Mouse (Mus musculus) embryonic fibroblast, embryonic 13.5 days (primary cell): ENCODE results near the gene Mcat. TPM values are rescaled to one million over a fixed set of nuclear protein-coding genes. Genes with fewer than 3 reads are reported as not detected.

Source experiments
- H3K27ac ChIP-seq: 2 replicates; pipeline ENCODE4 v1.5.1; 2012; ENCODE audit warnings: low read length, control low read depth, inconsistent platforms; ENCODE audit not compliant: insufficient read depth
- H3K4me1 ChIP-seq: 2 replicates; pipeline ENCODE4 v1.6.1; 2011; ENCODE audit warnings: low read length; ENCODE audit not compliant: control insufficient read depth, insufficient read depth
- H3K4me3 ChIP-seq: 2 replicates; pipeline ENCODE4 v1.5.1; 2011; ENCODE audit warnings: mild to moderate bottlenecking, control low read depth, low read length; ENCODE audit not compliant: insufficient read depth
- CTCF ChIP-seq: IDR thresholded peaks from 2 replicates; pipeline ENCODE4 v1.5.1; 2011; ENCODE audit warnings: mild to moderate bottlenecking, control low read depth, low read length, moderate library complexity, borderline replicate concordance; ENCODE audit not compliant: insufficient read depth
- POLR2A ChIP-seq: IDR thresholded peaks from 2 replicates; pipeline ENCODE4 v1.6.1; 2011; ENCODE audit warnings: low read depth, mild to moderate bottlenecking, control low read depth, low read length, moderate library complexity
- polyA plus RNA-seq: library from polyadenylated mRNA; stranded (reverse); fragments of >200 nt; gene quantifications from 2 replicates; pipeline ENCODE4 v1.2.4, GENCODE M21; 2011; ENCODE audit warnings: low read depth; ENCODE audit not compliant: missing spikeins, insufficient read length

Gene Mcat
- polyA plus RNA-seq, 1 experiment = 18.6 TPM

GRCm38 (mm10) chr15:83594513-83595363, 31.2 kb upstream of the Mcat start, which contains the start of gene Ttll12:
Ttll12 (minus strand) TSS chr15:83595157.
- Histone ChIP-seq H3K4me1 (peaks cover 3% of the 10 kb centered on the region), H3K27ac (peak within 1 kb of the TSS; percentile 34; the same call in 1 of the 2 replicates), H3K4me3 (peak within 1 kb of the TSS; percentile 93)

GRCm38 (mm10) chr15:83593702-83594512, 30.3 kb upstream of the Mcat start:
- TF ChIP-seq POLR2A = peak; percentile 47
- no peak for TF ChIP-seq CTCF
- H3K4me3 ChIP-seq = peak overlapping the region; percentile 93
- H3K4me1 ChIP-seq = peaks cover 3% of the 10 kb centered on the region
- H3K27ac ChIP-seq = peak overlapping the region; percentile 34; the same call in 1 of the 2 replicates

More at GRCm38 (mm10) chr15:83594513-83595363, 31.2 kb upstream of the Mcat start, which contains the start of gene Ttll12:
- peak; percentile 83 for TF ChIP-seq POLR2A
- no peak for TF ChIP-seq CTCF

GRCm38 (mm10) chr15:83593189-83593585, 29.6 kb upstream of the Mcat start:
- TF ChIP-seq POLR2A = no peak
- no peak for TF ChIP-seq CTCF
- Histone ChIP-seq H3K4me3 (peak overlapping the region; percentile 93), H3K27ac (peak overlapping the region; percentile 21; the same call in 1 of the 2 replicates)

GRCm38 (mm10) chr15:83592260-83593188, 28.9 kb upstream of the Mcat start:
- no peak overlapping the region for H3K4me3 ChIP-seq
- TF ChIP-seq CTCF (no peak), POLR2A (no peak)
- H3K27ac ChIP-seq = no peak overlapping the region
- H3K4me1 ChIP-seq = peaks cover 3% of the 10 kb centered on the region

More at GRCm38 (mm10) chr15:83593189-83593585, 29.6 kb upstream of the Mcat start:
- H3K4me1 ChIP-seq = peaks cover 3% of the 10 kb centered on the region

GRCm38 (mm10) chr15:83591758-83592157, 28.2 kb upstream of the Mcat start:
- Histone ChIP-seq H3K27ac (no peak overlapping the region), H3K4me3 (no peak overlapping the region), H3K4me1 (peaks cover 3% of the 10 kb centered on the region)
- TF ChIP-seq CTCF = no peak
- no peak for TF ChIP-seq POLR2A

- Histone ChIP-seq H3K27ac (no peak overlapping the region), H3K4me3 (no peak overlapping the region), H3K4me1 (peaks cover 3% of the 10 kb centered on the region)
- TF ChIP-seq CTCF (no peak), POLR2A (no peak)
These were observed 27.3 kb upstream of the Mcat start for GRCm38 (mm10) chr15:83590841-83591240.

GRCm38 (mm10) chr15:83584741-83585220, 21.2 kb upstream of the Mcat start:
- no peak overlapping the region for H3K4me3 ChIP-seq
- H3K4me1 ChIP-seq = no peaks in the 10 kb centered on the region
- H3K27ac ChIP-seq = no peak overlapping the region
- TF ChIP-seq POLR2A = no peak
- TF ChIP-seq CTCF = no peak

DNA sequence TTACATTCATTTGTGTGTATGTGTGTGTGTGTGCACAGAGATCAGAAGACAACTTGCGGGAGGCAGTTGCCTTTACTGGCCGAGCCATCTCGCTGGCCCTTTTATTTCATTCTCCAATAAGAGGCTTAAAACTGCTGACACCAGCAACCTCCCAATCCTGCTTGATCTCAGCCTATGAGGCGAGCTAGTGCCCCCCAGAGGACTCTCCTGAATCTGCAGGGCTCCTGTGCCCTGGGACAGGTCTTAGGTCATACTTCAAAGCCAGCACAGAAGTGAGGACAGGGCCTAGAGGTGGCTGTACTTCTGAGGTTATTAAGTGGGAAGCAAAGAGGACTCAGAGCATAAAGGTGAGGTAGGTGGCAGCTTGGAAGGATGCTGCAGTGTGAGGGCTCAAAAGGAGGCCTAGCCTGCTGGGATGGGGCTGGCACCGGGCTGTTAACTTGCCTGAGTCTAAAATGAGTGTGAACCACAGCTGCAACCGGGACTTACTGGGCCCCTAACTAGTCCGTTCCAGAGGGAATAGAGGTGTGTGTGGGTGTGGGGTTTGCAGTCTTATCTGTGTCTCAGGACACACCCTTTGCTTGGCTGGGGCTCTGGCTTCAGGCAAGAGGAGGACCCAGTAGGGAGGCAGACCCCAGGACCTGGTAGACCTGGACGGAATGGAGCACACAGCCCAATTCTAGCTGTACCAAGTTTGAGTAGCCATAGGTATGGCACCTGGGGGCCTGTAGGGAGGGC, 20.0 kb upstream of the Mcat start:
- TF ChIP-seq CTCF (0 out of 2 replicates have a peak, but pooled peaks have one; percentile 28), POLR2A (no peak)
- no peak overlapping the region for H3K27ac ChIP-seq

More for the DNA sequence above, 20.0 kb upstream of the Mcat start:
- Histone ChIP-seq H3K4me3 (no peak overlapping the region), H3K4me1 (no peaks in the 10 kb centered on the region)
